Mouse (Mus musculus) erythroblast, embryonic 14.5 days (primary cell): ENCODE measurements around the gene Aox3. TPM values are rescaled to one million over a fixed set of nuclear protein-coding genes. Genes with fewer than 3 reads are reported as not detected.

Experiments used
- H3K27me3 ChIP-seq: 2 replicates; pipeline ENCODE4 v1.6.1; 2012; ENCODE audit warnings: inconsistent platforms; ENCODE audit not compliant: control insufficient read depth
- H3K36me3 ChIP-seq: 2 replicates; pipeline ENCODE4 v1.6.1; 2012; ENCODE audit warnings: mild to moderate bottlenecking, inconsistent platforms; ENCODE audit not compliant: control insufficient read depth
- H3K4me1 ChIP-seq: 2 replicates; pipeline ENCODE4 v1.6.1; 2012; ENCODE audit warnings: inconsistent platforms; ENCODE audit not compliant: control insufficient read depth
- H3K4me3 ChIP-seq: replicated peaks from 2 replicates; pipeline ENCODE3; 2012; ENCODE audit warnings: moderate library complexity, mild to moderate bottlenecking, inconsistent platforms
- H3K9me3 ChIP-seq: 2 replicates; pipeline ENCODE4 v1.6.1; 2012; ENCODE audit warnings: low read length, inconsistent platforms, mixed read lengths; ENCODE audit not compliant: control insufficient read depth
- GATA1 ChIP-seq: IDR thresholded peaks from 2 replicates; pipeline ENCODE4 v1.6.1; 2012; ENCODE audit warnings: low read length, inconsistent platforms, mixed read lengths
- TAL1 ChIP-seq: IDR thresholded peaks from 3 replicates; pipeline ENCODE4 v1.6.1; 2012; ENCODE audit warnings: low read length, inconsistent platforms, mixed read lengths
- polyA plus RNA-seq: library from polyadenylated mRNA; stranded (reverse); fragments of >175 nt; gene quantifications from 2 replicates; pipeline ENCODE4 v1.2.3, GENCODE M21; 2012

The Aox3 gene
- polyA plus RNA-seq, 1 experiment = not detected

GRCm38 (mm10) chr1:58169893-58170292 lies 57.0 kb downstream of the Aox3 start:
- Histone ChIP-seq H3K9me3 (no peaks in the 10 kb centered on the region), H3K27me3 (no peaks in the 10 kb centered on the region), H3K4me1 (no peaks in the 10 kb centered on the region), H3K36me3 (no peaks in the 10 kb centered on the region), H3K4me3 (no peak overlapping the region)
- no peak for TF ChIP-seq TAL1
- no peak for TF ChIP-seq GATA1

- no peaks in the 10 kb centered on the region for H3K27me3 ChIP-seq
- H3K4me1 ChIP-seq = no peaks in the 10 kb centered on the region
- H3K36me3 ChIP-seq = no peaks in the 10 kb centered on the region
- no peak overlapping the region for H3K4me3 ChIP-seq
- no peaks in the 10 kb centered on the region for H3K9me3 ChIP-seq
- TF ChIP-seq TAL1 = no peak
- no peak for TF ChIP-seq GATA1
These were observed 75.7 kb downstream of the Aox3 start for GRCm38 (mm10) chr1:58188514-58189175.

- Histone ChIP-seq H3K27me3 (no peaks in the 10 kb centered on the region), H3K4me3 (no peak overlapping the region), H3K36me3 (no peaks in the 10 kb centered on the region), H3K9me3 (no peaks in the 10 kb centered on the region), H3K4me1 (no peaks in the 10 kb centered on the region)
- TF ChIP-seq TAL1 = no peak
- no peak for TF ChIP-seq GATA1
These were observed 81.4 kb downstream of the Aox3 start for GRCm38 (mm10) chr1:58194317-58194716.

- no peaks in the 10 kb centered on the region for H3K27me3 ChIP-seq
- H3K4me3 ChIP-seq = no peak overlapping the region
- H3K36me3 ChIP-seq = no peaks in the 10 kb centered on the region
- H3K9me3 ChIP-seq = no peaks in the 10 kb centered on the region
- no peaks in the 10 kb centered on the region for H3K4me1 ChIP-seq
- no peak for TF ChIP-seq GATA1
- TF ChIP-seq TAL1 = no peak
These were observed 82.1 kb downstream of the Aox3 start for GRCm38 (mm10) chr1:58194988-58195387.

GRCm38 (mm10) chr1:58195541-58195940 lies 82.6 kb downstream of the Aox3 start:
- Histone ChIP-seq H3K4me3 (no peak overlapping the region), H3K27me3 (no peaks in the 10 kb centered on the region), H3K36me3 (no peaks in the 10 kb centered on the region), H3K9me3 (no peaks in the 10 kb centered on the region), H3K4me1 (no peaks in the 10 kb centered on the region)
- TF ChIP-seq GATA1 (no peak), TAL1 (no peak)

DNA sequence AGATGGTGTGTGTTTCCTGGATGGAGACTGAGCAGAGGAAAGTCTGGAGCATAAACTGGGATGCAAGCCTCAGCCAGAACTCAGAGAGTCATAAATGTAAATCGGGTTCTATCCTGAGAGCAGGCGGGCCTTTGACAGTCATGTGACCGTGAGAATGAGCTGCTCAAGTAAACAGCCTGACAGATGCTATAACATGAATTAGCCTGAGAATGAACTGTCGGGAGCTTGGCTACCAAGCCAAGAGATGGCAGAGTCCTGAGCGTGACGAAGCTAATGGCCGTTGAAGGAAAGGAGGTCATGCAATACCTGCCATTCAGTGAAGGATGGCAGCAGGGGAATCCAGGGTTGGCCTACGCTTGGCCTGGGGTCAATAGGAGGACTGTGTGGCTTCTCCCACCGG lies 84.1 kb downstream of the Aox3 start:
- no peak for TF ChIP-seq TAL1
- no peak for TF ChIP-seq GATA1
- no peaks in the 10 kb centered on the region for H3K9me3 ChIP-seq

GRCm38 (mm10) chr1:58198386-58198785 lies 85.5 kb downstream of the Aox3 start:
- no peak for TF ChIP-seq GATA1
- no peak for TF ChIP-seq TAL1
- no peaks in the 10 kb centered on the region for H3K4me1 ChIP-seq
- no peaks in the 10 kb centered on the region for H3K9me3 ChIP-seq
- H3K36me3 ChIP-seq = no peaks in the 10 kb centered on the region
- no peak overlapping the region for H3K4me3 ChIP-seq
- no peaks in the 10 kb centered on the region for H3K27me3 ChIP-seq

More for the DNA sequence above, 84.1 kb downstream of the Aox3 start:
- Histone ChIP-seq H3K4me1 (no peaks in the 10 kb centered on the region), H3K27me3 (no peaks in the 10 kb centered on the region), H3K36me3 (no peaks in the 10 kb centered on the region), H3K4me3 (no peak overlapping the region)

DNA sequence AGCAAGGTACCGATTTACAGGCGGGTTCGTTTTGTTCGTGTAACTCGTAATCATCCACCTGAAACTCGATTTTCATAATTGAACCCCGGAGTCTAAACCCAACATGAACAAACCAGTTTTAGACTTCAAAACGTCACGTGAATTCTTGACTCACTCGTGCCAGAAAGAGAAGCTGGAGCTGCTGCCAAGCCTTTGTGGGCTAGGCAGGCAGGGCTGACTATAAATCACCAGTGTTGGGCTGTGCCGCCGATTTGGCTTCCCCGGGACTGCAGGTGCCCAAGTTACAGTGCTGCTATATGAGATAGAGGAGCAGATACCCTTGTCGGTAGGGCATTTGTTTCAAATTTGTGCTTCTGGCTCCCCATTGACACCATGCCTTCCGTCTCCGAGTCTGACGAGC lies 97.3 kb downstream of the Aox3 start, which contains the start of gene Aox4:
Aox4 (plus strand) TSS at position 195 of the 400 bp plus-strand sequence.
- Histone ChIP-seq H3K4me1 (no peaks in the 10 kb centered on the region), H3K4me3 (no peak within 1 kb of the TSS)
- TF ChIP-seq GATA1 (no peak), TAL1 (no peak)

GRCm38 (mm10) chr1:58212805-58213204 lies 99.9 kb downstream of the Aox3 start:
- no peaks in the 10 kb centered on the region for H3K4me1 ChIP-seq
- H3K27me3 ChIP-seq = no peaks in the 10 kb centered on the region
- no peaks in the 10 kb centered on the region for H3K36me3 ChIP-seq
- H3K9me3 ChIP-seq = peaks cover 2% of the 10 kb centered on the region; the same call in 1 of the 2 replicates
- TF ChIP-seq TAL1 (no peak), GATA1 (no peak)
- no peak overlapping the region for H3K4me3 ChIP-seq

More for the DNA sequence above, 97.3 kb downstream of the Aox3 start, which contains the start of gene Aox4:
- no peaks in the 10 kb centered on the region for H3K9me3 ChIP-seq
- H3K36me3 ChIP-seq = no peaks in the 10 kb centered on the region
- H3K27me3 ChIP-seq = no peaks in the 10 kb centered on the region

- H3K27me3 ChIP-seq = no peaks in the 10 kb centered on the region
- no peak for TF ChIP-seq TAL1
- TF ChIP-seq GATA1 = no peak
- H3K9me3 ChIP-seq = peaks cover 2% of the 10 kb centered on the region; the same call in 1 of the 2 replicates
- H3K4me3 ChIP-seq = no peak overlapping the region
- H3K4me1 ChIP-seq = no peaks in the 10 kb centered on the region
- no peaks in the 10 kb centered on the region for H3K36me3 ChIP-seq
These were observed 100.9 kb downstream of the Aox3 start for GRCm38 (mm10) chr1:58213838-58214237.
